Mouse (Mus musculus): ENCODE results near the gene Slc25a30. TPM values are rescaled to one million over a fixed set of nuclear protein-coding genes. Genes with fewer than 3 reads are reported as not detected.

Slc25a30 gene
- total RNA-seq, 1 experiment, result 5.1 TPM

DNA sequence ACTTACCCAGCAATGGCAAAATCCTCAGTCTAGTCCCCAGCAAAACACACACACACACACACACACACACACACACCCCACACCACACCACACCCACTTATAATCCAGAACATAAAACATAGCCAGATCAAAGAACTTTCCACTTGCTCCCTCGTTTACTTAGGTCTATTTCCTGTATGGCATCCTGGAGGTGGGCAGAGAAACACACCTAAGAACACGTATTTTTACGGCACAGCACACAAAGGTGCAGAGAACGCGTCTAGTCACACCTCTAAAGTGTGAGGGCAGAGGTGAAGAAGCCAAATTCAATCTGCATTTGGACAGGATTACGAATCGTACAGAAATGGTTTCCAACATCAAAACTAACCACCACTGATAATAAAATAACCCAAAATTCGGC is 33.6 kb downstream of the Slc25a30 start:
- Histone ChIP-seq H3K4me3 (ENCODE audit: insufficient read depth in 1 of 2, low read depth in 1 of 2, low read length in 2 of 2, poor library complexity in 1 of 2, severe bottlenecking in 1 of 2) (peak overlapping the region; percentile 76 to 95; a peak in 3 of 4 replicates), H3K9ac (ENCODE audit: insufficient read depth, low read depth, low read length, poor library complexity, severe bottlenecking) (peak overlapping the region; percentile 35; the same call in 1 of the 2 replicates), H3K36me3 (ENCODE audit: control insufficient read depth, insufficient read depth, low read length, poor library complexity, severe bottlenecking) (no peaks in the 10 kb centered on the region), H3K27ac (ENCODE audit: insufficient read depth, low read depth, low read length, poor library complexity, severe bottlenecking) (no peak overlapping the region), H3K4me1 (ENCODE audit: control insufficient read depth in 2 of 2, insufficient read depth in 2 of 2, low read length in 2 of 2, poor library complexity in 1 of 2) (peaks cover 0 to 4% of the 10 kb centered on the region in 2 experiments; a peak in 2 of 4 replicates), H3K9me3 (ENCODE audit: control insufficient read depth, insufficient read depth, low read depth, low read length) (no peaks in the 10 kb centered on the region)
- in situ Hi-C loops (cut with MboI; ENCODE audit: low sequenced_read_pairs in 2 of 2, unreplicated experiment in 2 of 2), result no loop called here
- TF ChIP-seq MAFK (IDR thresholded peaks at IDR 0.05; ENCODE audit: insufficient read depth, low read depth, low read length) (no peak), CHD2 (IDR thresholded peaks at IDR 0.05; ENCODE audit: low read depth, low read length) (no peak), ZNF384 (IDR thresholded peaks at IDR 0.05; ENCODE audit: low read depth, low read length) (no peak), ZC3H11A (IDR thresholded peaks at IDR 0.05; ENCODE audit: borderline replicate concordance, low read depth, low read length) (no peak), HCFC1 (IDR thresholded peaks at IDR 0.05; ENCODE audit: borderline replicate concordance, insufficient read depth, low read length) (no peak)
- DNase-seq (ENCODE audit: low read depth, low spot score), result no peak

DNA sequence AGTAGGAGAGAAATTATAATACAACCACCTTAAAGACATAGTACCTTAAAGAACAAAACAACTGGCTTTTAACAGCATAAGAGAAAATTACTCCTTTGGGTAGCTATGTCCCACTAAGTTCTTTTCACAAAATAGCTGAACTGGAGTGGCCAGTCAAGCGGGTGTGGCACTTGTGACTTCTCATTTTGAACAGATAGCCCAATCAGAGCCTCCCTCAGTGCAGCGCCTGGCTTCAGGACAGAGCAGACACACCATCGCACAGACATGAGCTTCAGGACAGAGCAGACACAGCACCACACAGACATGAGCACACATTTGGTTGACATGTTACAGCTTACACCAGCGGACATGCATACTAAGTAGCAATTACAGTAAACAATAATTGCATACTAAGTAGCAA is 35.8 kb downstream of the Slc25a30 start:
- Histone ChIP-seq H3K9me3 (ENCODE audit: control insufficient read depth, insufficient read depth, low read depth, low read length) (no peaks in the 10 kb centered on the region), H3K27ac (ENCODE audit: insufficient read depth, low read depth, low read length, poor library complexity, severe bottlenecking) (no peak overlapping the region), H3K9ac (ENCODE audit: insufficient read depth, low read depth, low read length, poor library complexity, severe bottlenecking) (no peak overlapping the region), H3K4me3 (ENCODE audit: insufficient read depth in 1 of 2, low read depth in 1 of 2, low read length in 2 of 2, poor library complexity in 1 of 2, severe bottlenecking in 1 of 2) (no peak overlapping the region), H3K4me1 (ENCODE audit: control insufficient read depth in 2 of 2, insufficient read depth in 2 of 2, low read length in 2 of 2, poor library complexity in 1 of 2) (peaks cover 0 to 4% of the 10 kb centered on the region in 2 experiments; a peak in 2 of 4 replicates), H3K36me3 (ENCODE audit: control insufficient read depth, insufficient read depth, low read length, poor library complexity, severe bottlenecking) (no peaks in the 10 kb centered on the region; the same call in 1 of the 2 replicates)
- no peak for TF ChIP-seq HCFC1 (IDR thresholded peaks at IDR 0.05; ENCODE audit: borderline replicate concordance, insufficient read depth, low read length)
- TF ChIP-seq ZNF384 (IDR thresholded peaks at IDR 0.05; ENCODE audit: low read depth, low read length), result no peak
- TF ChIP-seq ZC3H11A (IDR thresholded peaks at IDR 0.05; ENCODE audit: borderline replicate concordance, low read depth, low read length), result no peak
- TF ChIP-seq CHD2 (IDR thresholded peaks at IDR 0.05; ENCODE audit: low read depth, low read length), result no peak
- TF ChIP-seq MAFK (IDR thresholded peaks at IDR 0.05; ENCODE audit: insufficient read depth, low read depth, low read length), result no peak
- DNase-seq (ENCODE audit: low read depth, low spot score), result no peak
- in situ Hi-C loops (cut with MboI; ENCODE audit: low sequenced_read_pairs in 2 of 2, unreplicated experiment in 2 of 2), result no loop called here

DNA sequence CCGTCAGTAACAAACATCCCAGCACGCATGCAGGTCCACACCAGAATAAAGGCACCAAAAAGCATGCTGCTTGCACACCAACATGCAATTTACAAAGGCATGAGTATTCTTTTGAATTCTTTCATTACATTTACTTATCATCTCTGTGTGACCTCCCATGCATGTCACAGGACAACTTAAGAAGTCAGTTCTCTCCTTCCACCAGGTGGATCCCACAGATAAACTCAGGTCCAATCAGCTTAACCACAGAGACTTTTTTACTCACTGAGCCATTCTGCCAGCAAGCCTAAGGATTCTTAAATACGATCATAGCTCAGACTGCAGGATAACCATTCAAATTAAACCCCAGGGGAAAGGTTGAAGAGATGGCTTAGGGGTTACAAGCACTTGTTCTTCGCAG is 37.7 kb downstream of the Slc25a30 start:
- Histone ChIP-seq H3K4me1 (ENCODE audit: control insufficient read depth in 2 of 2, insufficient read depth in 2 of 2, low read length in 2 of 2, poor library complexity in 1 of 2) (peaks cover 0 to 4% of the 10 kb centered on the region in 2 experiments; a peak in 2 of 4 replicates), H3K9me3 (ENCODE audit: control insufficient read depth, insufficient read depth, low read depth, low read length) (no peaks in the 10 kb centered on the region), H3K27ac (ENCODE audit: insufficient read depth, low read depth, low read length, poor library complexity, severe bottlenecking) (no peak overlapping the region), H3K36me3 (ENCODE audit: control insufficient read depth, insufficient read depth, low read length, poor library complexity, severe bottlenecking) (peaks cover 2% of the 10 kb centered on the region; the same call in 1 of the 2 replicates), H3K4me3 (ENCODE audit: insufficient read depth in 1 of 2, low read depth in 1 of 2, low read length in 2 of 2, poor library complexity in 1 of 2, severe bottlenecking in 1 of 2) (no peak overlapping the region), H3K9ac (ENCODE audit: insufficient read depth, low read depth, low read length, poor library complexity, severe bottlenecking) (no peak overlapping the region)
- TF ChIP-seq CHD2 (IDR thresholded peaks at IDR 0.05; ENCODE audit: low read depth, low read length) (no peak), ZC3H11A (IDR thresholded peaks at IDR 0.05; ENCODE audit: borderline replicate concordance, low read depth, low read length) (no peak), MAFK (IDR thresholded peaks at IDR 0.05; ENCODE audit: insufficient read depth, low read depth, low read length) (no peak), HCFC1 (IDR thresholded peaks at IDR 0.05; ENCODE audit: borderline replicate concordance, insufficient read depth, low read length) (no peak), ZNF384 (IDR thresholded peaks at IDR 0.05; ENCODE audit: low read depth, low read length) (no peak)
- DNase-seq (ENCODE audit: low read depth, low spot score), result no peak
- in situ Hi-C loops (cut with MboI; ENCODE audit: low sequenced_read_pairs in 2 of 2, unreplicated experiment in 2 of 2), result no loop called here

DNA sequence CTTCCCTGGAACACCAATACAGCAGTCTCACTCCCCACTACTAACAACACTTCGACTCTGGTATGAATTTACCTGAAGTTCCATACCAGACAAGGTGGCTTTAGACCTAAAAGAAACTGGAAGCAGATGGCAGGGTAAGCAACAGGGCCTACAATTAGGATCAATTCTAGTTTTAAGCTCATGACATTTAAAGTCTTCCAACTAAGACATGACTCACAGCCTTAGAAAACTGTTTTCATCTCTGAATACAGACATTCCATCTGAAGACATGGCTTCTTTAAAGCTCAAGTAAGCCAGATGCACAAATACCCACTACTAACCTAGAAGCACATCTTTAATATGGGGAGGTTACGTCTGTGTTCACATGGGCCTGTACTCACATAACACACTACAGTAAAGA is 38.9 kb downstream of the Slc25a30 start:
- H3K4me3 ChIP-seq (ENCODE audit: insufficient read depth in 1 of 2, low read depth in 1 of 2, low read length in 2 of 2, poor library complexity in 1 of 2, severe bottlenecking in 1 of 2), result no peak overlapping the region
- DNase-seq (ENCODE audit: low read depth, low spot score), result no peak
- no peaks in the 10 kb centered on the region for H3K9me3 ChIP-seq (ENCODE audit: control insufficient read depth, insufficient read depth, low read depth, low read length)
- peaks cover 0 to 2% of the 10 kb centered on the region in 2 experiments; a peak in 1 of 4 replicates for H3K4me1 ChIP-seq (ENCODE audit: control insufficient read depth in 2 of 2, insufficient read depth in 2 of 2, low read length in 2 of 2, poor library complexity in 1 of 2)
- H3K27ac ChIP-seq (ENCODE audit: insufficient read depth, low read depth, low read length, poor library complexity, severe bottlenecking), result no peak overlapping the region
- no peak for TF ChIP-seq ZC3H11A (IDR thresholded peaks at IDR 0.05; ENCODE audit: borderline replicate concordance, low read depth, low read length)
- no peak for TF ChIP-seq CHD2 (IDR thresholded peaks at IDR 0.05; ENCODE audit: low read depth, low read length)
- TF ChIP-seq MAFK (IDR thresholded peaks at IDR 0.05; ENCODE audit: insufficient read depth, low read depth, low read length), result no peak
- TF ChIP-seq ZNF384 (IDR thresholded peaks at IDR 0.05; ENCODE audit: low read depth, low read length), result no peak
- no peak for TF ChIP-seq HCFC1 (IDR thresholded peaks at IDR 0.05; ENCODE audit: borderline replicate concordance, insufficient read depth, low read length)
- in situ Hi-C loops (cut with MboI; ENCODE audit: low sequenced_read_pairs in 2 of 2, unreplicated experiment in 2 of 2), result no loop called here
- H3K9ac ChIP-seq (ENCODE audit: insufficient read depth, low read depth, low read length, poor library complexity, severe bottlenecking), result no peak overlapping the region
- peaks cover 2% of the 10 kb centered on the region; the same call in 1 of the 2 replicates for H3K36me3 ChIP-seq (ENCODE audit: control insufficient read depth, insufficient read depth, low read length, poor library complexity, severe bottlenecking)
